Mouse (Mus musculus) brain, embryonic 14.5 days (tissue): ENCODE measurements around the gene Cyp26a1.

ENCODE experiments used
- CTCF ChIP-seq: fragments of 200-500 bp; IDR thresholded peaks from 2 replicates; pipeline ENCODE4 v1.5.1; 2012; ENCODE audit warnings: inconsistent platforms, mild to moderate bottlenecking, moderate library complexity, borderline replicate concordance; ENCODE audit not compliant: insufficient read depth, insufficient read length; ENCODE audit errors: extremely low read depth
- POLR2A ChIP-seq: fragments of 200-500 bp; IDR thresholded peaks from 2 replicates; pipeline ENCODE4 v1.6.1; 2012; ENCODE audit warnings: mild to moderate bottlenecking, inconsistent platforms, borderline replicate concordance; ENCODE audit not compliant: poor library complexity, insufficient read depth, insufficient read length, severe bottlenecking; ENCODE audit errors: extremely low read depth

DNA sequence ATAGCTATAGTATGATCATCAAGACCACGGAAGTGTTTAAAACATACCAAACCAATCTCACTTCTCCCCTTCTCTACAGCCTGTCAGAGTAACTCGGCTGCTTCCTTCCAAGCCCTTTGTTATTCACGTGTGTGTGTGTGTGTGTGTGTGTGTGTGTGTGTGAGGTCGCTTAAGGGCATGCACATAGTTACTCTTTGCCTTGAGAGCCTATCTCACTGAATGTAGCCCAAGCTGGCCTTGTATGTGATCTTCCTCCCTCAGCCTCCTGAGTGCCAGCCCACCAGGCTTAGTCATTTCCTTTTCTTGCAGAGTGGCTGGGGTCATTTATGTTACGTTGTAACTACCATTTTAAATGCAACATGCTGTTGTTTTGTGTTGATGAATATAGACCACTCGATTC lies 32.3 kb upstream of the Cyp26a1 start:
- TF ChIP-seq POLR2A (no peak), CTCF (no peak)
